Mouse (Mus musculus) forebrain, embryonic 14.5 days (tissue): Measurements from ENCODE around the gene Tspan18. TPM values are rescaled to one million over a fixed set of nuclear protein-coding genes. Genes with fewer than 3 reads are reported as not detected.

Experiments used
- ATAC-seq: fragments of 200-750 bp; cut with Nextera tagmentation; 2 replicates; pipeline ENCODE4 v1.8.0; 2017; ENCODE audit warnings: mild to moderate bottlenecking, moderate library complexity
- DNase-seq: peaks from one replicate; pipeline ENCODE4 v3.0.0-alpha.2; 2015; ENCODE audit warnings: low spot score
- H3K27ac ChIP-seq: fragments of 300-500 bp; sonication (generic); 2 replicates; pipeline ENCODE4 v1.5.1; 2014; ENCODE audit warnings: low read depth, mild to moderate bottlenecking, control low read depth, low read length, moderate library complexity
- H3K27me3 ChIP-seq: fragments of 300-500 bp; sonication (generic); replicated peaks from 2 replicates; pipeline ENCODE4 v1.6.1; 2014; ENCODE audit warnings: low read length, control low read depth, mixed read lengths; ENCODE audit not compliant: control insufficient read depth, insufficient read depth
- H3K36me3 ChIP-seq: fragments of 300-500 bp; sonication (generic); 2 replicates; pipeline ENCODE4 v1.6.1; 2014; ENCODE audit warnings: low read length, control low read depth; ENCODE audit not compliant: control insufficient read depth, insufficient read depth
- H3K4me1 ChIP-seq: fragments of 300-500 bp; sonication (generic); 2 replicates; pipeline ENCODE4 v1.6.1; 2014; ENCODE audit warnings: antibody characterized with exemption, low read length, control low read depth; ENCODE audit not compliant: control insufficient read depth, insufficient read depth
- H3K4me2 ChIP-seq: fragments of 300-500 bp; sonication (generic); 2 replicates; pipeline ENCODE4 v1.6.1; 2014; ENCODE audit warnings: mild to moderate bottlenecking, control low read depth, low read length
- H3K4me3 ChIP-seq: fragments of 300-500 bp; sonication (generic); 2 replicates; pipeline ENCODE4 v1.5.1; 2014; ENCODE audit warnings: low read depth, low read length, control low read depth
- H3K9ac ChIP-seq: fragments of 300-500 bp; sonication (generic); 2 replicates; pipeline ENCODE4 v1.6.1; 2014; ENCODE audit warnings: mild to moderate bottlenecking, low read length, control low read depth, moderate library complexity
- H3K9me3 ChIP-seq: fragments of 300-500 bp; sonication (generic); replicated peaks from 2 replicates; pipeline ENCODE4 v1.6.1; 2016; ENCODE audit warnings: low read length, control low read depth, mixed read lengths; ENCODE audit not compliant: control insufficient read depth
- WGBS: fragments of 180-500 bp; shearing (Covaris S2); extraction: QIAGEN DNeasy Blood & Tissue Kit; methylation state at CpG from one replicate; pipeline ENCODE4 v1.1.7; 2014; 5-methylcytosine and 5-hydroxymethylcytosine counted together
- polyA plus RNA-seq: library from polyadenylated mRNA; unstranded; fragments of >200 nt; fragmentation: Nextera tagmentation; extraction: Ambion mirVana; gene quantifications from 2 replicates; pipeline ENCODE4 v1.2.1, GENCODE M21; 2014

The Tspan18 gene
- polyA plus RNA-seq, 1 experiment from 2014 or later: 15.6 TPM

GRCm38 (mm10) chr2:93282636-93283035 lies 51.7 kb downstream of the Tspan18 start:
- Histone ChIP-seq H3K36me3 (no peaks in the 10 kb centered on the region), H3K4me1 (peaks cover 63% of the 10 kb centered on the region), H3K27me3 (no peaks in the 10 kb centered on the region), H3K4me2 (no peak overlapping the region), H3K27ac (no peak overlapping the region), H3K9ac (no peak overlapping the region), H3K9me3 (no peaks in the 10 kb centered on the region), H3K4me3 (no peak overlapping the region)
- DNase-seq: no peak
- 94% methylated on average over 4 of the region's 4 CpGs for WGBS
- ATAC-seq: no peak

- no peak overlapping the region for H3K4me3 ChIP-seq
- peaks cover 59% of the 10 kb centered on the region for H3K4me1 ChIP-seq
- DNase-seq (no peak), ATAC-seq (no peak)
- no peak overlapping the region for H3K27ac ChIP-seq
- WGBS: 87% methylated on average over 6 of the region's 6 CpGs
- H3K27me3 ChIP-seq: no peaks in the 10 kb centered on the region
- no peaks in the 10 kb centered on the region for H3K9me3 ChIP-seq
- H3K9ac ChIP-seq: no peak overlapping the region
- no peak overlapping the region for H3K4me2 ChIP-seq
- H3K36me3 ChIP-seq: no peaks in the 10 kb centered on the region
These were observed 52.8 kb downstream of the Tspan18 start for GRCm38 (mm10) chr2:93281466-93281865.

GRCm38 (mm10) chr2:93280117-93280620 lies 54.1 kb downstream of the Tspan18 start:
- DNase-seq (peak; percentile 67), ATAC-seq (peak; percentile 36)
- Histone ChIP-seq H3K4me2 (no peak overlapping the region), H3K4me3 (no peak overlapping the region), H3K27ac (peak overlapping the region; percentile 78), H3K36me3 (no peaks in the 10 kb centered on the region), H3K9ac (no peak overlapping the region), H3K4me1 (peaks cover 48% of the 10 kb centered on the region), H3K9me3 (no peaks in the 10 kb centered on the region), H3K27me3 (no peaks in the 10 kb centered on the region)
- 24% methylated on average over 2 of the region's 2 CpGs for WGBS

GRCm38 (mm10) chr2:93278181-93278975 lies 55.9 kb downstream of the Tspan18 start:
- Histone ChIP-seq H3K9ac (no peak overlapping the region; the same call in 1 of the 2 replicates), H3K9me3 (no peaks in the 10 kb centered on the region), H3K4me3 (no peak overlapping the region), H3K27me3 (no peaks in the 10 kb centered on the region), H3K27ac (peak overlapping the region; percentile 78), H3K4me1 (peaks cover 43% of the 10 kb centered on the region), H3K4me2 (peak overlapping the region; percentile 12; the same call in 1 of the 2 replicates), H3K36me3 (no peaks in the 10 kb centered on the region)
- 3% methylated on average over 11 of the region's 11 CpGs for WGBS
- ATAC-seq: peak; percentile 71
- DNase-seq: peak; percentile 80

- H3K27me3 ChIP-seq: no peaks in the 10 kb centered on the region
- no peak overlapping the region for H3K4me3 ChIP-seq
- H3K9ac ChIP-seq: no peak overlapping the region; the same call in 1 of the 2 replicates
- H3K27ac ChIP-seq: peak overlapping the region; percentile 78
- ATAC-seq: no peak
- no peak for DNase-seq
- no peaks in the 10 kb centered on the region for H3K36me3 ChIP-seq
- WGBS: 22% methylated on average over 4 of the region's 4 CpGs
- no peak overlapping the region for H3K4me2 ChIP-seq
- H3K4me1 ChIP-seq: peaks cover 41% of the 10 kb centered on the region
- no peaks in the 10 kb centered on the region for H3K9me3 ChIP-seq
These were observed 56.8 kb downstream of the Tspan18 start for GRCm38 (mm10) chr2:93277486-93277885.

- ATAC-seq: no peak
- Histone ChIP-seq H3K4me1 (peaks cover 39% of the 10 kb centered on the region), H3K27ac (no peak overlapping the region), H3K27me3 (no peaks in the 10 kb centered on the region), H3K9me3 (no peaks in the 10 kb centered on the region), H3K4me2 (no peak overlapping the region), H3K36me3 (no peaks in the 10 kb centered on the region), H3K4me3 (no peak overlapping the region), H3K9ac (no peak overlapping the region)
- DNase-seq: no peak
- WGBS: 92% methylated on average over 7 of the region's 7 CpGs
These were observed 58.3 kb downstream of the Tspan18 start for GRCm38 (mm10) chr2:93276026-93276425.

- Histone ChIP-seq H3K9ac (no peak overlapping the region), H3K27ac (no peak overlapping the region)
These were observed 60.4 kb downstream of the Tspan18 start for GRCm38 (mm10) chr2:93273916-93274315.

GRCm38 (mm10) chr2:93270083-93270482 lies 64.2 kb downstream of the Tspan18 start:
- ATAC-seq: 0 out of 2 replicates have a peak, but pooled peaks have one; percentile 37
- no peak overlapping the region; the same call in 1 of the 2 replicates for H3K27ac ChIP-seq
- H3K9me3 ChIP-seq: no peaks in the 10 kb centered on the region
- no peak overlapping the region for H3K4me3 ChIP-seq
- H3K27me3 ChIP-seq: no peaks in the 10 kb centered on the region
- no peak overlapping the region for H3K4me2 ChIP-seq
- H3K9ac ChIP-seq: no peak overlapping the region
- WGBS: 46% methylated on average over 5 of the region's 5 CpGs
- peaks cover 25% of the 10 kb centered on the region for H3K4me1 ChIP-seq
- DNase-seq: peak; percentile 29
- H3K36me3 ChIP-seq: no peaks in the 10 kb centered on the region

More at GRCm38 (mm10) chr2:93273916-93274315, 60.4 kb downstream of the Tspan18 start:
- ATAC-seq (no peak), DNase-seq (no peak)
- H3K9me3 ChIP-seq: no peaks in the 10 kb centered on the region
- 13% methylated on average over 1 of the region's 1 CpGs for WGBS
- no peaks in the 10 kb centered on the region for H3K27me3 ChIP-seq
- H3K4me1 ChIP-seq: peaks cover 25% of the 10 kb centered on the region
- H3K4me3 ChIP-seq: no peak overlapping the region
- no peak overlapping the region for H3K4me2 ChIP-seq
- no peaks in the 10 kb centered on the region for H3K36me3 ChIP-seq

- WGBS: 46% methylated on average over 10 of the region's 10 CpGs
- ATAC-seq (peak; percentile 32), DNase-seq (peak; percentile 59)
- H3K4me3 ChIP-seq: no peak overlapping the region
- no peak overlapping the region for H3K9ac ChIP-seq
- H3K27me3 ChIP-seq: no peaks in the 10 kb centered on the region
- H3K27ac ChIP-seq: no peak overlapping the region
- no peak overlapping the region for H3K4me2 ChIP-seq
- no peaks in the 10 kb centered on the region for H3K36me3 ChIP-seq
- no peaks in the 10 kb centered on the region for H3K9me3 ChIP-seq
- peaks cover 25% of the 10 kb centered on the region for H3K4me1 ChIP-seq
These were observed 64.7 kb downstream of the Tspan18 start for GRCm38 (mm10) chr2:93269611-93270010.
